Mouse (Mus musculus): ENCODE measurements around the gene Tbca.

- no peak for TF ChIP-seq CTCF (IDR thresholded peaks at IDR 0.05; ENCODE audit: borderline replicate concordance, extremely low read depth, insufficient read depth, insufficient read length)
- no peak for TF ChIP-seq POLR2A (IDR thresholded peaks at IDR 0.05; ENCODE audit: borderline replicate concordance, extremely low read depth, insufficient read depth, insufficient read length, poor library complexity, severe bottlenecking)
Measured at GRCm38 (mm10) chr13:94883966-94884960, 95.6 kb downstream of the Tbca start.
